Mouse (Mus musculus) embryonic facial prominence, embryonic 14.5 days (tissue): ENCODE measurements around the gene Gm21860. TPM values are rescaled to one million over a fixed set of nuclear protein-coding genes. Genes with fewer than 3 reads are reported as not detected.
"Not testable (repeated sequence)": the region's sequence is repeated elsewhere in the genome, so short reads cannot be mapped to it uniquely, and the experiment has no call there.

ENCODE experiments used
- ATAC-seq: fragments of 200-750 bp; cut with Nextera tagmentation; 2 replicates; pipeline ENCODE4 v1.8.0; 2017; ENCODE audit warnings: low read depth, moderate number of reproducible peaks, moderate TSS enrichment
- DNase-seq: peaks from one replicate; pipeline ENCODE4 v3.0.0-alpha.2; 2015; ENCODE audit warnings: low spot score
- H3K27ac ChIP-seq: fragments of 300-500 bp; sonication (generic); replicated peaks from 2 replicates; pipeline ENCODE4 v1.5.1; 2014; ENCODE audit warnings: low read depth, mild to moderate bottlenecking, low read length, moderate library complexity
- H3K27me3 ChIP-seq: fragments of 300-500 bp; sonication (generic); replicated peaks from 2 replicates; pipeline ENCODE4 v1.6.1; 2014; ENCODE audit warnings: low read length; ENCODE audit not compliant: control insufficient read depth, insufficient read depth
- H3K36me3 ChIP-seq: fragments of 300-500 bp; sonication (generic); 2 replicates; pipeline ENCODE4 v1.6.1; 2014; ENCODE audit warnings: low read length, mixed read lengths; ENCODE audit not compliant: control insufficient read depth, insufficient read depth
- H3K4me1 ChIP-seq: fragments of 300-500 bp; sonication (generic); 2 replicates; pipeline ENCODE4 v1.6.1; 2014; ENCODE audit warnings: antibody characterized with exemption, low read length; ENCODE audit not compliant: control insufficient read depth, insufficient read depth
- H3K4me2 ChIP-seq: fragments of 300-500 bp; sonication (generic); 2 replicates; pipeline ENCODE4 v1.6.1; 2014; ENCODE audit warnings: low read depth, mild to moderate bottlenecking, low read length, moderate library complexity, mixed read lengths
- H3K4me3 ChIP-seq: fragments of 300-500 bp; sonication (generic); 2 replicates; pipeline ENCODE4 v1.5.1; 2014; ENCODE audit warnings: low read depth, mild to moderate bottlenecking, low read length
- H3K9ac ChIP-seq: fragments of 300-500 bp; sonication (generic); 2 replicates; pipeline ENCODE4 v1.6.1; 2014; ENCODE audit warnings: low read depth, mild to moderate bottlenecking, low read length, moderate library complexity, mixed read lengths
- H3K9me3 ChIP-seq: fragments of 300-500 bp; sonication (generic); 2 replicates; pipeline ENCODE4 v1.6.1; 2016; ENCODE audit warnings: low read length; ENCODE audit not compliant: control insufficient read depth
- WGBS: fragments of 180-500 bp; shearing (Covaris S2); extraction: QIAGEN DNeasy Blood & Tissue Kit; methylation state at CpG from one replicate; pipeline ENCODE4 v1.1.7; 2014; 5-methylcytosine and 5-hydroxymethylcytosine counted together
- polyA plus RNA-seq: library from polyadenylated mRNA; unstranded; fragments of >200 nt; fragmentation: Nextera tagmentation; extraction: Ambion mirVana; gene quantifications from 2 replicates; pipeline ENCODE4 v1.2.1, GENCODE M21; 2014

The Gm21860 gene
- polyA plus RNA-seq, 1 experiment from 2014 or later: not detected

DNA sequence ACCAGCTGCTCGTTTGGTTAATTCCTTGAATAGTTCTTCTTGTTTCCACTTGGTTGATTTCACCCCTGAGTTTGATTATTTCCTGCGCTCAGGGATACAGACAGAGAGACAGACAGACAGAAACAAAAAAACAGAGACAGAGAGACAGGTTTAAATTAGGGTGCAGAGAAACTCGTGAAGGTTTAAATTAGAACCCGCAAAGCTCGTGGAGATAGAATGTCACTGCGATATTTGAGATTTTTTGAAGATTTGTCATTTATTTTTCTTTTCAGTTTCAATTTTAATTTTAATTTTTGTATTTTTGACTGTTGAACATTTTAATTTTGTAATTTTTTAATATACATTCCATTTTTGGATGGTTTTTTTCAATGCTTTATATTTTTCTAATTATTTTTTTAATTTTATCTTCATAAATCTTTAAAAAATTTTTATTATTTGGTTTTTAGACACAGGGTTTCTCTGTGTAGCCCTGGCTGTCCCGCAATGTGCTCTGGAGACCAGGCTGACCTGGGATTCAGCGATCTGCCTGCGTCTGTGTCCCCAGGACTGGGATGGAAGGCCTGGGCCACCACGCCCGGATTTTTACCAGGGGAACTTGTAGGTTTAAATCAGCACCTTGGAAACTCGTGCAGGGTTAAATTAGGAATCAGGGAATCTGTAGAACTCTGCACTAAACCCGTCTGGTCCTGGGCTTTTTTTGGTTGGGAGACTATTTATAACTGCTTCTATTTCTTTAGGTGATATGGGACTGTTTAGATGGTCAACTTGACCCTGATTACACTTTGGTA is 27.3 kb downstream of the Gm21860 start:
- H3K27ac ChIP-seq, H3K4me3 ChIP-seq, H3K9ac ChIP-seq, H3K4me1 ChIP-seq, DNase-seq, H3K36me3 ChIP-seq, H3K4me2 ChIP-seq, H3K9me3 ChIP-seq, ATAC-seq, H3K27me3 ChIP-seq: not testable (repeated sequence)
- 64% methylated on average over 9 of the region's 13 CpGs for WGBS

DNA sequence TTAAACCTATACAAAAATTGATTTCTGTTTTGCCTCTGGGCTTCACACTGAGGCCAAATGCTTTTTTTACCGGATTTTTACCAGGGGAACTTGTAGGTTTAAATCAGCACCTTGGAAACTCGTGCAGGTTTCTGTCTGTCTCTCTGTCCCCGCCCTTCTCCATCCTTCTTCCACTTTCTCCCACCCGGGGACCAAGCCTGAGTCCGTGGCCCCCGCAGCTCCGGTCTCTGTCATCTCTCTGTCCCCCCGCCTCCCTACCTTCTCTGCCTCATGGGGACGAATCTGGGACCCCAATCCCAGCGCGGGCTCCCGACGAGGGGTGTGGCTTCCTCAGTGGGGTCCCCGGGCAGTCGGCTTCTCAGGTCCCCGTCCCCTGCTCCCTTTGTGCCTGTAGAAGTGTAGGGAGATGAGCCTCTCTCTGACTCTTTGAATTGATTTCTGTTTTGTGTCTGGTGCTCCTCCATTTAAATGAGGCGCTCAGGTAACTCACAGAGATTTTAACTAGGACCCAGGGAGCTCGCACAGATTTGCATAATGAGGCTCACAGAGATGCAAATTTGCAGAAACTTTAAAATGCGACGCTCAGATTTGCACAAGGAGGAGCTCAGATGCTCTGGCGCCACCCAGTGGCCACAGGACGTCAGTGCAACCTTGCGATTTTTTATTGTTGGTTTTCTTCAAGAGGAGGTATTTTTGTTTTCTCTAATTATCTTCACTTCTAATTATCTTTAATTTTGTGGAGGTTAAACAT is 28.7 kb downstream of the Gm21860 start:
- H3K4me1 ChIP-seq, H3K36me3 ChIP-seq, H3K27ac ChIP-seq, H3K9ac ChIP-seq, H3K4me3 ChIP-seq, H3K4me2 ChIP-seq, ATAC-seq, H3K27me3 ChIP-seq, H3K9me3 ChIP-seq: not testable (repeated sequence)
- DNase-seq: peak; percentile 43
- 62% methylated on average over 6 of the region's 23 CpGs for WGBS

DNA sequence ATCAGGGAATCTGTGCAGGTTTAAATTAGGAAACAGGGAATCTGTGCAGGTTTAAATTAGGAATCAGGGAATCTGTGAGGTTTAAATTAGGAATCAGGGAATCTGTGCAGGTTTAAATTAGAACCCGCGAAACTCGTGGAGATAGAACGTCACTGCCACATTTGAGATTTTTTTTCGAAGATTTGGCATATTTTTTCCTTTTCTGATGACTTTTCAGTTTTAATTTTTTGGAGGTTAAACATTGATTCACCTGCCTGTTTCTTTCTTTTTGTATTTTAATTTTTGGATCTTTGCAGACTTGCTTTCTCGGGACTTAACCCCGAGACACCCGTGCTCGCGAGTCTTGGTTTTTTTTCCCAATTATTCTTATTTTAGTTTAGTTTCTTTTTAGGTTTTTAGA is 29.5 kb downstream of the Gm21860 start:
- WGBS: 77% methylated on average over 9 of the region's 10 CpGs
- H3K36me3 ChIP-seq, ATAC-seq, H3K9ac ChIP-seq, H3K4me1 ChIP-seq, H3K27me3 ChIP-seq, H3K4me2 ChIP-seq, H3K9me3 ChIP-seq, H3K4me3 ChIP-seq, H3K27ac ChIP-seq, DNase-seq: not testable (repeated sequence)

DNA sequence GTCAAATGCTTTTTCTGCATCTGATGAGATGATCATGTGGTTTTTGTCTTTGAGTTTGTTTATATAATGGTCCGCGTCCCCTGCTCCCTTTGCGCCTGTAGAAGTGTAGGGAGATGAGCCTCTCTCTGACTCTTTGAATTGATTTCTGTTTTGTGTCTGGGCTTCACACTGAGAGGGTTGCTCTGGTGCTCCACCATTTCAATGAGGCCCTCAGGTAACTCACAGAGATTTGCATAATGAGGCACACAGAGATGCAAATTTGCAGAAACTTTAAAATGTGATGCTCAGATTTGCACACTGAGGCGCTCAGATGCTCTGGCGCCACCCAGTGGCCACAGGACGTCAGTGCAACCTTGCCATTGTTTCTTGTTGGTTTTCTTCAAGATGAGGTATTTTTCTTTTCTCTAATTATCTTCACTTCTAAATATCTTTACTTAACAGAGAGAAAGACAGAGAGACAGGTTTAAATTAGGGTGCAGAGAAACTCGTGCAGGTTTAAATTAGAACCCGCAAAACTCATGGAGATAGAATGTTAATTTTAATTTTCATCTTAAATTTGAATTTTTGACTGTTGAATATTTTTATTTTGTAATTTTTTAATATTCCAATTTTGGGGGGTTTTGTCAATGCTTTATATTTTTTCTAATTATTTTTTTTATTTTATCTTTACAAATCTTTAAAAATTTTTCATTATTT is 30.5 kb downstream of the Gm21860 start:
- not testable (repeated sequence) for H3K4me2 ChIP-seq, H3K9me3 ChIP-seq, H3K4me3 ChIP-seq, H3K27me3 ChIP-seq, H3K27ac ChIP-seq, H3K36me3 ChIP-seq, H3K4me1 ChIP-seq, DNase-seq, H3K9ac ChIP-seq
- WGBS: 50% methylated on average over 8 of the region's 8 CpGs
- peak; percentile 62; the same call in 1 of the 2 replicates for ATAC-seq

DNA sequence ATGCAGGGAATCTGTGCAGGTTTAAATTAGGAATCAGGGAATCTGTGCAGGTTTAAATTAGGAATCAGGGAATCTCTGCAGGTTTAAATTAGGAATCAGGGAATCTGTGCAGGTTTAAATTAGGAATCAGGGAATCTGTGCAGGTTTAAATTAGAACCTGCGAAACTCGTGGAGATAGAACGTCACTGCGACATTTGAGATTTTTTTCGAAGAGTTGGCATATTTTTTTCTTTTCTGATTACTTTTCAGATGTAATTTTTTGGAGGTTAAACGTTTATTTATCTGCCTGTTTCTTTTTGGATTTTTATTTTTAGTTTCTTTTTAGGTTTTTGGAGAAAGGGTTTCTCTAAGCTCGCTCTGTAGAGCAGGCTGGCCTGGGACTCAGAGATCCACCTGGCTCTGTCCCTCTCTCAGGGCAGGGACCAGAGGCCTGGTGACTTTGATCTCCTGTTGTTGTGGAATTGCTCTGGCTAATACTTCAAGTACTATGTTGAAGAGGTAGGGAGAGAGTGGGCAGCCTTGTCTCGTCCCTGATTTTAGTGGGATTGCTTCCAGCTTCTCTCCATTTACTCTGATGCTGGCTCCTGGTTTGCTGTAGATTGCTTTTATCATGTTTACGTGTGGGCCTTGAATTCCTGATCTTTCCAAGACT is 31.2 kb downstream of the Gm21860 start:
- not testable (repeated sequence) for H3K9me3 ChIP-seq, H3K4me1 ChIP-seq, DNase-seq, H3K9ac ChIP-seq, H3K4me2 ChIP-seq, H3K36me3 ChIP-seq, H3K4me3 ChIP-seq, H3K27me3 ChIP-seq, H3K27ac ChIP-seq
- peak; percentile 89 for ATAC-seq
- 58% methylated on average over 8 of the region's 9 CpGs for WGBS

DNA sequence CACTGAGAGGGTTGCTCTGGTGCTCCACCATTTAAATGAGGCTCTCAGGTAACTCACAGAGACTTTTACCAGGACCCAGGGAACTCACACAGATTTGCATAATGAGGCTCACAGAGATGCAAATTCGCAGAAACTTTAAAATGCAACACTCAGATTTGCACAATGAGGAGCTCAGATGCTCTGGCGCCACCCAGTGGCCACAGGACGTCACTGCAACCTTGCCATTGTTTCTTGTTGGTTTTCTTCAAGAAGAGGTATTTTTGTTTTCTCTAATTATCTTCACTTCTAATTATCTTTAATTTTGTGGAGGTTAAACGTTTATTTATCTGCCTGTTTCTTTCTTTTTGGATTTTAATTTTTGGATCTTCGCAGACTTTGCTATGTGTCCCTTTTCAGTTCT is 34.1 kb downstream of the Gm21860 start:
- not testable (repeated sequence) for H3K27ac ChIP-seq, H3K36me3 ChIP-seq, H3K9ac ChIP-seq, H3K9me3 ChIP-seq, H3K4me1 ChIP-seq, DNase-seq, ATAC-seq, H3K27me3 ChIP-seq, H3K4me3 ChIP-seq, H3K4me2 ChIP-seq
- no CpG with 5 or more reads among the region's 5 CpGs for WGBS

DNA sequence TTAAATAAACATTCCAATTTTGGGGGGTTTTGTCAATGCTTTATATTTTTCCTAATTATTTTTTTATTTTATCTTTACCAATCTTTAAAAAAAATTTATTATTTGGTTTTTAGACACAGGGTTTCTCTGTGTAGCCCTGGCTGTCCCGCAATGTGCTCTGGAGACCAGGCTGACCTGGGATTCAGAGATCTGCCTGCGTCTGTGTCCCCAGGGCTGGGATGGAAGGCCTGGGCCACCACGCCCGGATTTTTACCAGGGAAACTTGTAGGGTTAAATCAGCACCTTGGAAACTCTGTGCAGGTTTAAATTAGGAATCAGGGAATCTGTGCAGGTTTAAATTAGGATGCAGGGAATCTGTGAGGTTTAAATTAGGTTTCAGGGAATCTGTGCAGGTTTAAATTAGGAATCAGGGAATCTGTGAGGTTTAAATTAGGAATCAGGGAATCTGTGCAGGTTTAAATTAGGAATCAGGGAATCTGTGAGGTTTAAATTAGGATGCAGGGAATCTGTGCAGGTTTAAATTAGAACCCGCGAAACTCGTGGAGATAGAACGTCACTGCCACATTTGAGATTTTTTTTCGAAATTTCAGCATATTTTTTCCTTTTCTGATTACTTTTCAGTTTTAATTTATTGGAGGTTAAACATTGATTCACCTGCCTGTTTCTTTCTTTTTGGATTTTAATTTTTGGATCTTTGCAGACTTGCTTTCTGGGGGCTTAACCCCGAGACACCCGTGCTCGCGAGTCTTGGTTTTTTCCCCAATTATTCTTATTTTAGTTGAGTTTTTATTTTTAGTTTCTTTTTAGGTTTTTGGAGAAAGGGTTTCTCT is 35.0 kb downstream of the Gm21860 start:
- DNase-seq, H3K4me1 ChIP-seq, ATAC-seq, H3K27me3 ChIP-seq, H3K9me3 ChIP-seq, H3K27ac ChIP-seq, H3K4me3 ChIP-seq, H3K4me2 ChIP-seq, H3K9ac ChIP-seq, H3K36me3 ChIP-seq: not testable (repeated sequence)
- 70% methylated on average over 13 of the region's 13 CpGs for WGBS
